Mouse (Mus musculus) liver, embryonic 14.5 days (tissue): ENCODE measurements around the gene Por.

Experiments used
- CTCF ChIP-seq: IDR thresholded peaks from 2 replicates; pipeline ENCODE4 v1.5.1; 2016; ENCODE audit warnings: antibody characterized with exemption, low read depth, control low read depth
- EP300 ChIP-seq: IDR thresholded peaks from 2 replicates; pipeline ENCODE4 v1.6.1; 2016; ENCODE audit warnings: antibody characterized with exemption, low read depth

- no peak for TF ChIP-seq CTCF
- no peak for TF ChIP-seq EP300
Measured at GRCm38 (mm10) chr5:135690401-135690800, 20.6 kb downstream of the Por start.
